Mouse (Mus musculus) embryonic facial prominence, embryonic 13.5 days (tissue): Measurements from ENCODE around the gene Chchd4. TPM values are rescaled to one million over a fixed set of nuclear protein-coding genes. Genes with fewer than 3 reads are reported as not detected.

ENCODE experiments used
- ATAC-seq: fragments of 200-750 bp; cut with Nextera tagmentation; 2 replicates; pipeline ENCODE4 v1.8.0; 2017; ENCODE audit warnings: low read depth; ENCODE audit not compliant: insufficient number of reproducible peaks, insufficient read depth, low FRiP score, low TSS enrichment
- H3K27ac ChIP-seq: fragments of 300-500 bp; sonication (generic); 2 replicates; pipeline ENCODE4 v1.5.1; 2015; ENCODE audit warnings: moderate library complexity, mild to moderate bottlenecking, inconsistent platforms
- H3K27me3 ChIP-seq: fragments of 300-500 bp; sonication (generic); 2 replicates; pipeline ENCODE4 v1.6.1; 2015; ENCODE audit warnings: mild to moderate bottlenecking, inconsistent platforms
- H3K36me3 ChIP-seq: fragments of 300-500 bp; sonication (generic); 2 replicates; pipeline ENCODE4 v1.6.1; 2015; ENCODE audit warnings: mild to moderate bottlenecking, inconsistent platforms
- H3K4me1 ChIP-seq: fragments of 300-500 bp; sonication (generic); 2 replicates; pipeline ENCODE4 v1.6.1; 2015; ENCODE audit warnings: inconsistent platforms
- H3K4me2 ChIP-seq: fragments of 300-500 bp; sonication (generic); 2 replicates; pipeline ENCODE4 v1.6.1; 2015; ENCODE audit warnings: moderate library complexity, mild to moderate bottlenecking, inconsistent platforms
- H3K4me3 ChIP-seq: fragments of 300-500 bp; sonication (generic); 2 replicates; pipeline ENCODE4 v1.5.1; 2015; ENCODE audit warnings: mild to moderate bottlenecking, inconsistent platforms
- H3K9ac ChIP-seq: fragments of 300-500 bp; sonication (generic); 2 replicates; pipeline ENCODE4 v1.6.1; 2015; ENCODE audit warnings: mild to moderate bottlenecking, inconsistent platforms
- H3K9me3 ChIP-seq: fragments of 300-500 bp; sonication (generic); 2 replicates; pipeline ENCODE4 v1.6.1; 2016; ENCODE audit warnings: inconsistent platforms
- WGBS: fragments of 180-500 bp; shearing (Covaris S2); methylation state at CpG from one replicate; pipeline ENCODE4 v1.1.7; 2015; ENCODE audit warnings: mixed read lengths; 5-methylcytosine and 5-hydroxymethylcytosine counted together
- polyA plus RNA-seq: library from polyadenylated mRNA; unstranded; fragments of >200 nt; fragmentation: Nextera tagmentation; extraction: Ambion mirVana; gene quantifications from 2 replicates; pipeline ENCODE4 v1.2.1, GENCODE M21; 2015

Chchd4 gene
- polyA plus RNA-seq, 1 experiment from 2014 or later: 20.2 TPM

DNA sequence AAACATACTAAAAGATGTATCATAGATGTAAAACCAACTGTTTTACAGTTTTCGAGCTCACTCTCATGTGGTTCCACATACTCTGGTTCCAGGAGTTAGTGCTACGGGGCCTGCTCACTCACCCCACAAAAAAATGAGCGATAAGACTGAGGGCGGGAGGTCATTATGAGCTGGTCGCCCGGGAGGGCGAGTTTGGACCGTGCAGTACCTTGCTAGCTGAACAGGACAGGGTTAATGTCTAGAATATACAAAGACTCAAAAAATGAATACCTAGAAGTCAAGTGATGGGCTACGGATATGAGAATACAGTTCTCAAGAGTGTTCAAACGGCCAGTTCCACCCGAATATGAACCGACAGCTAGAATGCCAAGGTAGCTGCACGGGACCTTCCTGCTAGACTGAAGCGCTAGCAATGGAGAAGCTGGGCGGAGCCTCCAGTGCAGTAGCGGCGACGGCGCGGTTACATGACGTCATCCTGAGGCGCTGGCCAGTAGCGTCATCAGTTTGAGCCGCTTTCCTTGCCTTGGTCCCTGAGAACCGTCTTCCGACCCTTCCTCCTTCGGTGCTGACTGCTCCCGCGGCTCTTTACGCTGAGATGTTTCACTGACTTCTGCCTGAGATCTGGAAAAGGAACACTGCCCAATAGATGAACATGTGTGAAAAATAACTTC lies 32.7 kb downstream of the Chchd4 start:
- H3K27ac ChIP-seq: peak overlapping the region; percentile 69; the same call in 1 of the 2 replicates
- peak overlapping the region; percentile 79 for H3K9ac ChIP-seq
- H3K36me3 ChIP-seq: no peaks in the 10 kb centered on the region
- ATAC-seq: peak; percentile 88
- H3K27me3 ChIP-seq: peaks cover 13% of the 10 kb centered on the region
- H3K4me1 ChIP-seq: peaks cover 6% of the 10 kb centered on the region
- 2% methylated on average over 30 of the region's 30 CpGs for WGBS
- H3K4me3 ChIP-seq: peak overlapping the region; percentile 68
- H3K9me3 ChIP-seq: no peaks in the 10 kb centered on the region
- H3K4me2 ChIP-seq: peak overlapping the region; percentile 95

DNA sequence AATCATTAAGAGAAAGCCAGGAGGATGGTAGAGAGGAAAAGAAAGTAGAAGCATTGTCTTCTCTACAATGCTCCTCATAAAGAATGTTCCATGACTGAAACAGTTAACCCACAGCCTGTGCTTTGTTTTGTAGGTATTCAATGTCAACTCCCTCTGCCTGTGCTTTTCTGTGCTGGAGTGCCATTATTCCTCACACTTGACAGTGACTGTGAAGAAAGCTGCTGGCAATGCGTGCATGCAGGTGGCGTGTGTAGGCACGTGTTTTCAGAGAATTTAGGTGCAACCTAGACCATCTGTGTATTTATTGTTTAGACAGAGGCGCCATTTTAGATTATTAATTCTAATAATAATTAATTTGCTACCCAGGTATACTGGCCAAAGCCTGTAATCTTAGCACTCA lies 49.2 kb downstream of the Chchd4 start:
- H3K4me1 ChIP-seq: no peaks in the 10 kb centered on the region
- WGBS: 57% methylated on average over 4 of the region's 4 CpGs
- no peaks in the 10 kb centered on the region for H3K9me3 ChIP-seq
- H3K4me3 ChIP-seq: no peak overlapping the region
- no peak for ATAC-seq
- no peak overlapping the region for H3K27ac ChIP-seq
- peaks cover 8% of the 10 kb centered on the region; the same call in 1 of the 2 replicates for H3K27me3 ChIP-seq
- no peaks in the 10 kb centered on the region for H3K36me3 ChIP-seq
- no peak overlapping the region for H3K4me2 ChIP-seq
- H3K9ac ChIP-seq: no peak overlapping the region

DNA sequence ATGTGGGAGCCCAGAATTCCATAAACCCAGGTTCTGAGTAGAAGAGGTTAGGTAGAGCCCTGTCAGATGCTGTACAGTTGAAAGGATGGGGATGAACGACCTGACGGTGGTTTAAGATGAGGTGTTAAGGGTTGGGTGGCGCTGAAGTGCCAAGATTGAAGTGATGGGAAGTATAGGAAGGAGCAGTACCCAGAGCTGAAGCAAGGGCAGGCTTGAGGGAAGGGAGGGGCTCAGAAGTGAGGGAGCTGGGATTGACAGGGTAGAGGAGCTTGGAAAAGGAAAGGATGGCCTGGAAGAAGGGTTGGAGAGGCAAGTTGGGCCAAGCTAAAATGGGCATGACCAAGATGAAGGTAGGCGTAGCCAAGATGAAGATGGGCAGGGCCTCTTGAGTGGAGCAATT lies 51.7 kb downstream of the Chchd4 start:
- Histone ChIP-seq H3K4me1 (no peaks in the 10 kb centered on the region), H3K27me3 (peaks cover 23% of the 10 kb centered on the region), H3K9me3 (no peaks in the 10 kb centered on the region), H3K27ac (no peak overlapping the region), H3K4me3 (no peak overlapping the region), H3K4me2 (no peak overlapping the region), H3K36me3 (no peaks in the 10 kb centered on the region), H3K9ac (no peak overlapping the region)
- no peak for ATAC-seq
- 72% methylated on average over 4 of the region's 4 CpGs for WGBS

DNA sequence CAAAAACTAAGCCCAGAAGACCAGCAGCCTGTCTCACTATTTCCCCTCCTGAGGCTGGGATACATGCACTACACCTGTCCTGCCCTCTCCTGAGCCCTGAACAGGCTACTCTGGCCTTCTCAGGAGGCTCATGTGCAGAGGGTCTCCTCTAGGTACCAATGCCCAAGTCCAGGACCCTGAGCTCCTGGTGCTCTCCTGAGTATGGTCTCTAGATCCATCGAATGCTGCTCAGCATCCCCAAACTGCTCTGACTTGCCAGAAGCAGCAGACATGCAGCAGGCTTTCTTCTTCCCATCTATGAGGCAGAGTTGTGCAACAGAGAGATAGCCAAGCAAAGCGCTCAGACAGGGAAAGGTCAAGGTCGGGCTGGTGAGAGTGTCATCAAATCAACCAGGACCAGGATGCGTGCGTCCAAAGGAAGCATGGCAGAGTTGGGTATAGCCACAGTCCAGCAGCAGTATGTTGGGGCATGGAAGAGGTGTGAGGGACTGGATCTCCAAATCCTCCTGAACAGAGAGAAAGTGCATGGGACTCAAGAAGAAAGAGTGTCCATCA lies 56.0 kb downstream of the Chchd4 start:
- no peak overlapping the region for H3K4me3 ChIP-seq
- no peak for ATAC-seq
- 74% methylated on average over 5 of the region's 5 CpGs for WGBS
- no peak overlapping the region for H3K4me2 ChIP-seq
- no peak overlapping the region for H3K27ac ChIP-seq
- no peaks in the 10 kb centered on the region for H3K36me3 ChIP-seq
- H3K27me3 ChIP-seq: peaks cover 61% of the 10 kb centered on the region
- no peak overlapping the region for H3K9ac ChIP-seq
- no peaks in the 10 kb centered on the region for H3K4me1 ChIP-seq
- no peaks in the 10 kb centered on the region for H3K9me3 ChIP-seq

DNA sequence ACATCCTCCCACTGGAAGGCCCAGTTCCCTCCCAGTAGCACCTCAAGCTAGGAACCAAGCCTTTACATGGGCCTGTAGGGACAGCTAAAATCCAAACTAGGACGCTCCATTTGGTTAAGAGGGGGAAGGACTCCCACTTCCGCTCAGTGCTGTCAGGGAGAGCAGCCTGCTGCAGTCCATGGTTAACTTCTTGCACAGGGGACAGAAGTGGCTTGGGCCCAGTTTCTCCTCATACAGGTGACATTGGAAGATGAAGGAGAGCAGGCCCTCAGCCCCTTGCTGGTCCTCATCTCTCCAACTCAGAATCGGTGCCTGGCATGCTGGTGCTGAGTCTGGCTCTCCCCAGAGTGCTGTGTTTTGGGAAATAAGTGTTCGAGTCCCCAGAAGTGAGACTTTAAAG lies 57.2 kb downstream of the Chchd4 start:
- H3K4me1 ChIP-seq: peaks cover 5% of the 10 kb centered on the region
- 71% methylated on average over 4 of the region's 4 CpGs for WGBS
- H3K4me2 ChIP-seq: no peak overlapping the region
- no peaks in the 10 kb centered on the region for H3K36me3 ChIP-seq
- no peak overlapping the region for H3K9ac ChIP-seq
- H3K27ac ChIP-seq: no peak overlapping the region
- ATAC-seq: no peak
- H3K27me3 ChIP-seq: peaks cover 70% of the 10 kb centered on the region
- no peak overlapping the region for H3K4me3 ChIP-seq
- no peaks in the 10 kb centered on the region for H3K9me3 ChIP-seq

DNA sequence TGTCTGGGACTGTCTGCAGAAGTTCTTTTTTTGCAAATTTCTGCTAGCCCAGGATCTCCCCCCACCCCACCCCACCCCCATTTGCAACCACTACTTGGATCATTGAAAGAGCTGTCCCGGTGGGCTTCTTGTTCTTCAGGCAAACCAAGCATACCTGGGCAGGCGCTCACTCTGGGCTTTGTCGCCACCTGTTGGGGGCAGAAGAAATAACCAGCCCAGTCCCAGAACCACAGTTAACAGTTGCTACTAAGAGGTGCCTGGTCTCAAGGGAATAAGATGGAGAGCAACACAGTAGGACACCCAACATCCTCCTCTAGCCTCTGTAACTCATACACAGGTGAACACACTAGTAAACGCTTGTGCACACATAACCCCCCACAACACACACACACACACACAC lies 58.5 kb downstream of the Chchd4 start:
- H3K27ac ChIP-seq: no peak overlapping the region
- H3K36me3 ChIP-seq: no peaks in the 10 kb centered on the region
- 3% methylated on average over 4 of the region's 4 CpGs for WGBS
- H3K4me1 ChIP-seq: peaks cover 18% of the 10 kb centered on the region
- H3K27me3 ChIP-seq: peaks cover 78% of the 10 kb centered on the region
- no peak overlapping the region for H3K4me2 ChIP-seq
- H3K9ac ChIP-seq: no peak overlapping the region
- ATAC-seq: no peak
- H3K4me3 ChIP-seq: no peak overlapping the region
- H3K9me3 ChIP-seq: no peaks in the 10 kb centered on the region

Other genes starting within 250 kb of the Chchd4 start
- 1.5 and 3.3 TPM in 2 replicates for gene Wnt7a, start 62.2 kb downstream of the Chchd4 start, polyA plus RNA-seq
- gene Tmem43, start 157 bp upstream of the Chchd4 start, polyA plus RNA-seq: 59.0 and 61.7 TPM in 2 replicates
- gene Xpc, start 42.3 kb upstream of the Chchd4 start, polyA plus RNA-seq: 20.9 and 21.0 TPM in 2 replicates
- 281 and 293 TPM in 2 replicates for gene Lsm3, start 42.4 kb upstream of the Chchd4 start, polyA plus RNA-seq
- 71.4 and 72.2 TPM in 2 replicates for gene Slc6a6, start 210.5 kb upstream of the Chchd4 start, polyA plus RNA-seq